Mouse (Mus musculus): Measurements from ENCODE around the gene Nipsnap1. TPM values are rescaled to one million over a fixed set of nuclear protein-coding genes. Genes with fewer than 3 reads are reported as not detected.
A peak's percentile ranks its signal among the peaks of the same experiment; 100 is the strongest.

Nipsnap1 gene
- polyA plus RNA-seq, 1 experiment from 2014 or later: 99.6 TPM

DNA sequence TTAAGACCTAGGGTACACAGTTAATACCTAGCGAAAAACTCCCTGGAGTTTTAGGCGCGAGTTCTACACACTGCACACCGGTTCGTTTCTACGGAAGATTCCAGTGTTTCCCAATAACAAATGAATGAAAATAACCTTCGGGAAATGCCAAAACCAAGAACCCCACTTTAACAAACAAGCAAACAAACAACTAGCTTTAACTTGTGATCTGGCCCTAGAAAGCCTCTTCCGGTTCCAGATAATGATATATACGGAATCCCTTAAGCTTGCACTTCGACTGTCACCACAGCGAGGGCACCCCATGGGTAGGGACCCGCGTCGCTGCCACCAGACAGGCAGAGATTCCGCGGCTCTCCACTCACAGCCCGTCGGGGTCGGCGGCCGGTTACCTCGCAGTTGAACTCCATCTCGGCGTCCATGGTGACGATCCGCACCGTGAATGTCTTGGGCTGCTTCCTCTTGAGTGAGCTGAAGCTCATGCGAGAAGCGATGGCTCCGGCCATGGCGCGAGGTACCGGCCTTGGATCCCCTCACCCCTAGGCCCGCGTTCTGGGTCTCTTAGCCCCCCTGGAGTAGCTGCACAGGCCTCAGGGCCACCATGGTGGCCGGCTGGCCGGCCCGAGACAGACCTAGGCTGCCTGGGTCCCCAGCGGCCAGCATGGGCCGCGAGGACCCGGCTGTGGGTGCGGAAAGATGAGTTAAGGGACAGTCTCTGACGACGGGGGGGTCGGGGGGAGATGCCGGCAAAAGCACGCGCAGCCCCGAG lies 25.1 kb upstream of the Nipsnap1 start:
- Histone ChIP-seq H3K4me2 (replicated peaks) (peak overlapping the region; percentile 68), H3K9me3 (no peaks in the 10 kb centered on the region), H3K4me3 (replicated peaks) (peak overlapping the region; percentile 100), H3K4me1 (replicated peaks) (peaks cover 3% of the 10 kb centered on the region; the same call in 1 of the 2 replicates), H3K9ac (peak overlapping the region; percentile 95), H3K27ac (peak overlapping the region; percentile 85), H3K27me3 (replicated peaks) (no peaks in the 10 kb centered on the region), H3K36me3 (no peaks in the 10 kb centered on the region)
- under 1% methylated on average over 50 of the region's 50 CpGs for WGBS
- peak; percentile 56 for ATAC-seq

GRCm38 (mm10) chr11:4849258-4849943 lies 24.4 kb upstream of the Nipsnap1 start, which contains the start of gene Nf2:
Gene Nf2, minus strand, starts transcription at chr11:4849536.
- Histone ChIP-seq H3K9me3 (no peaks in the 10 kb centered on the region), H3K4me3 (replicated peaks) (peak within 1 kb of the TSS; percentile 100), H3K27ac (peak within 1 kb of the TSS; percentile 85), H3K4me1 (replicated peaks) (peaks cover 3% of the 10 kb centered on the region; the same call in 1 of the 2 replicates), H3K4me2 (replicated peaks) (peak within 1 kb of the TSS; percentile 68), H3K9ac (peak within 1 kb of the TSS; percentile 95), H3K36me3 (no peaks in the 10 kb centered on the region), H3K27me3 (replicated peaks) (no peaks in the 10 kb centered on the region)
- whole genome bisulfite sequencing: under 1% methylated on average over 60 of the region's 60 CpGs
- ATAC-seq: peak; percentile 100

DNA sequence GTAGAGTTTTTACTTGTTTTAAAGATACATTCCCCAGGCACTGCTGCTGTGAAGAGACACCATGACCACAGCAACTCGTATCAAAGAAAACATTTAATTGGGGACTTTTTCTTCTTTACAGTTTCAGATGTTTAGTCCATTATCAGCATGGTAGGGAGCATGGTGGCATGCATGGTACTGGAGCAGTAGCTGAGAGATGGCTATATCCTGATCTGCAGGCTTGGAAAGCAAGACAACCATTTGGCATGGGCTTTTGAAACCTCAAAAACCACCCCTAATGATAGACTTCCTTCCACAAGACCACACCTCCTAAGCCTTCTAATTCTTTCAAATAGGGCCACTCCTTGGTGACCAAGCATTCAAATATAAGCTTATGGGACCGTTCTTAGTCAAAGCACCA lies 23.3 kb upstream of the Nipsnap1 start:
- no peak overlapping the region for H3K4me2 ChIP-seq (replicated peaks)
- H3K9ac ChIP-seq: no peak overlapping the region
- H3K36me3 ChIP-seq: no peaks in the 10 kb centered on the region
- H3K27me3 ChIP-seq (replicated peaks): no peaks in the 10 kb centered on the region
- WGBS: 93% methylated on average over 2 of the region's 2 CpGs
- H3K4me1 ChIP-seq (replicated peaks): peaks cover 3% of the 10 kb centered on the region; the same call in 1 of the 2 replicates
- H3K9me3 ChIP-seq: no peaks in the 10 kb centered on the region
- no peak for ATAC-seq
- H3K27ac ChIP-seq: no peak overlapping the region
- H3K4me3 ChIP-seq (replicated peaks): no peak overlapping the region

GRCm38 (mm10) chr11:4853021-4853420 lies 20.7 kb upstream of the Nipsnap1 start:
- Histone ChIP-seq H3K9ac (no peak overlapping the region), H3K4me3 (replicated peaks) (no peak overlapping the region), H3K9me3 (no peaks in the 10 kb centered on the region), H3K36me3 (no peaks in the 10 kb centered on the region), H3K27me3 (replicated peaks) (no peaks in the 10 kb centered on the region), H3K4me2 (replicated peaks) (no peak overlapping the region), H3K4me1 (replicated peaks) (0 out of 2 replicates have a peak, but pooled peaks cover 1% of the 10 kb centered on the region), H3K27ac (no peak overlapping the region)
- no peak for ATAC-seq

DNA sequence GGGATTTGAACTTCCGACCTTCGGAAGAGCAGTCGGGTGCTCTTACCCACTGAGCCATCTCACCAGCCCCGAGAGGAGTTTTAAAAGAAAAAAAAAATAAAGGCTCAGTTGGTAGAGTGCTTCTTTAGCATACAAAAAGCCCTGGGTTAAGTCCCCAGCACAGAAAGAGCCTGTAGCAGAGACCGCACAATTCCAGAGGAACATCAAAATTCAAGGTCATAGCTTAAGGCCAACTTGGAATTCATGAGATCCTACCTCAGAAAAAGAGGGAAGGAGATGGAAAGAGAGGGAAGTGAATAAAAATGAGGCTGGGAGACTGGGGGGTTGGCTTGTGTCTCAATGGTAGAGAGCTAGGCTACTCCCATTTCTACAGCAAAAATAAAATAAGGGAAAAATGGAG lies 19.6 kb upstream of the Nipsnap1 start:
- no peak overlapping the region for H3K9ac ChIP-seq
- ATAC-seq: no peak
- no peak overlapping the region for H3K27ac ChIP-seq
- H3K27me3 ChIP-seq (replicated peaks): no peaks in the 10 kb centered on the region
- no peak overlapping the region for H3K4me2 ChIP-seq (replicated peaks)
- H3K9me3 ChIP-seq: no peaks in the 10 kb centered on the region
- no peaks in the 10 kb centered on the region for H3K36me3 ChIP-seq
- H3K4me3 ChIP-seq (replicated peaks): no peak overlapping the region
- 95% methylated on average over 5 of the region's 5 CpGs for WGBS
- H3K4me1 ChIP-seq (replicated peaks): no peaks in the 10 kb centered on the region

DNA sequence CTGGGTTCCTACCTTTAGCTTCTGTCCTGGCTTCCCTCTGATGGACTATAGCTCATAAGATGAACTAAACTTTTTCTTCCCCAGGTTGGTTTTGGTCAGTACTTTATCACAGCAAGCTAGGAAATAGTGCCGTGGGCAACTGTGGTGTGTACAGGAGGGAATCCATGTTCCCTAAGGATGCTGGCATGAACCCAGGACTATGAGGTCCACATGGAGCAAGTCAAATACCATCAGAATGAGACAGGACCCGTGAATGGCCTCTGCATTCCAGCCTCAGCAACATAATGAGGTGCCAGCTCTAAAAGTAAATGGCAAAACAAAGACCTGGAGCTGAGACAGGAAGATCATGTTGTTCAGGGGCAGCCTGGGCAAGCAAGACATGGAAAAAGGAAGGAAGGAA lies 15.3 kb upstream of the Nipsnap1 start:
- WGBS: 50% methylated on average over 2 of the region's 2 CpGs
- H3K4me3 ChIP-seq (replicated peaks): no peak overlapping the region
- H3K4me1 ChIP-seq (replicated peaks): no peaks in the 10 kb centered on the region
- no peak overlapping the region for H3K4me2 ChIP-seq (replicated peaks)
- no peak overlapping the region for H3K9ac ChIP-seq
- ATAC-seq: no peak
- no peak overlapping the region for H3K27ac ChIP-seq
- no peaks in the 10 kb centered on the region for H3K27me3 ChIP-seq (replicated peaks)
- H3K9me3 ChIP-seq: no peaks in the 10 kb centered on the region
- H3K36me3 ChIP-seq: no peaks in the 10 kb centered on the region

DNA sequence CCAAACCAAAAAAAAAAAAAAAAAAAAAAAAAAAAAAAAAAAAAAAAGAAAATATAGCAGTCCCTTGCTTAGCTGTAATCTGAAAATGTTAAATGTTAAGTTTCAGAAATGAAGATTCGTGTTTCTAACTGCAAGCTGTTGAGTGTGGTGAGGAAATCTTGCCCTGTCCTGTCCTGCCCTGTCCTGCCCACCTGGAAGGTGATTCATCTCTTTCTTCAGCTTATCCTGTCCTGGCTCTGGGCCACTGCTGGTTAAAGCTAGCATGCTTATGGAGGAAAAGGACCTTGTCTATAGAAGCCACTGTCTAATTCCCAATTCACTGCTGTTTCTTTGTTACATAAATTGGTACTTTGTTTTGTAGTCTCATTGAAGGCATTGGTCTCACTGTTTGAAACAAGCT lies 12.8 kb upstream of the Nipsnap1 start:
- Histone ChIP-seq H3K9ac (no peak overlapping the region), H3K27ac (no peak overlapping the region), H3K4me2 (replicated peaks) (no peak overlapping the region), H3K4me3 (replicated peaks) (no peak overlapping the region), H3K27me3 (replicated peaks) (no peaks in the 10 kb centered on the region), H3K36me3 (no peaks in the 10 kb centered on the region), H3K9me3 (no peaks in the 10 kb centered on the region), H3K4me1 (replicated peaks) (no peaks in the 10 kb centered on the region)
- no peak for ATAC-seq
- WGBS: 63% methylated on average over 1 of the region's 1 CpGs

DNA sequence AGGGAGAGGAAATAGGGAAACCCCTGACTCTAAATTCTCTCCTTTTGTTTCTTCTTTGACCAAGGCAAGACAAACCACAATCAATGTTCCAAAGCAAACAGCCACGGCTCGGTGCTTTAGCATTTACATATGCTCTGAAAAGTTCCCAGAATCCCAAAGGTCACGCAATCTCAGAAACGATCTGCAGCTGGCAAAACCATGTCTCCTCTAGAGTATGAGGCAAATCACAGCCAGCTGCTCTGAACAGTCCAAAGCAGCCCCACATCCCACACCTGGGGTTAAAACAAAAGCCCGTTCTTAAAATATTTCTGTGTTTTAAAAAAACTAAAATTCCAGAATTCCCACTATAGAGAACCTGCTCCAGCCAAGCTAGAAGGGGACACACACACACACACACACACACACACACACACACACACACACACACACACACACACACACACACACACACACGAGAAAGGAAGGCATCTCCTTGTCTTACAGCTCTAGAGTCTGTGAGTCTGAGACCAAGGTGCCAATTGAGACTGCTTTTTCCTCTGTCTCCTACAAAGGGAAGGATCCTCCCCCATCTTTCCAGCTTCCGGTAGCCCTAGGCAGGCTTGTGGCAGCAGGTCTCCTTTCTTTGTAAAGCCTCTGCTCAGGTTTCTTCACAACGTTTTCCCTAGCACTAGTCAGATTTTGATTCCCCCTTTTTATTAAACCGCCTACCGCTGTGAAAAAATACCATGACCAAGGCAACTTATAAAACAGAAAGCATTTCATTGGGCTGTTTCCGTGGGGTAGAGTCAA lies 11.7 kb upstream of the Nipsnap1 start:
- no peaks in the 10 kb centered on the region for H3K27me3 ChIP-seq (replicated peaks)
- no peaks in the 10 kb centered on the region for H3K9me3 ChIP-seq
- no peak overlapping the region for H3K4me3 ChIP-seq (replicated peaks)
- H3K9ac ChIP-seq: no peak overlapping the region
- no peak for ATAC-seq
- 50% methylated on average over 11 of the region's 11 CpGs for WGBS
- no peaks in the 10 kb centered on the region for H3K4me1 ChIP-seq (replicated peaks)
- no peak overlapping the region for H3K27ac ChIP-seq
- H3K36me3 ChIP-seq: no peaks in the 10 kb centered on the region
- H3K4me2 ChIP-seq (replicated peaks): no peak overlapping the region

DNA sequence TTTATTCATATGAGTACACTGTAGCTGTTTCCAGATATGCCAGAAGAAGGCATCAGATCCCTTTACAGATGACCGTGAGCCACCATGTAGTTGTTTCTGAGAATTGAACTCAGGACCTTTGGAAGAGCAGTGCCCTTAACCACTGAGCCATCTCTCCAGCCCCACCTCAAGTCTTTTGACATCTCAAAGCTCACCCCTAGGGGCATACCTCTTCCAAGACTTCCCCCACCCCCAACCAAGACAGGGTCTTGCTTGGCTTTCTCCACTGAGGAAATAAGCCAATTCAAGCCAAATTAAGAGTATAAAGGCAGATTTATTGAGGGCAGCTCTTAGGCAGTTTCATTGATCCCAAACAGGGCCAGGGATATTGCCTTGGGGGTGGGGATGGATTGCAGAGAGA lies 11.0 kb upstream of the Nipsnap1 start:
- no peak overlapping the region for H3K27ac ChIP-seq
- no peaks in the 10 kb centered on the region for H3K27me3 ChIP-seq (replicated peaks)
- H3K4me1 ChIP-seq (replicated peaks): no peaks in the 10 kb centered on the region
- H3K9me3 ChIP-seq: no peaks in the 10 kb centered on the region
- no peaks in the 10 kb centered on the region for H3K36me3 ChIP-seq
- H3K4me2 ChIP-seq (replicated peaks): no peak overlapping the region
- no peak overlapping the region for H3K4me3 ChIP-seq (replicated peaks)
- ATAC-seq: no peak
- 88% methylated on average over 1 of the region's 1 CpGs for WGBS
- H3K9ac ChIP-seq: no peak overlapping the region

DNA sequence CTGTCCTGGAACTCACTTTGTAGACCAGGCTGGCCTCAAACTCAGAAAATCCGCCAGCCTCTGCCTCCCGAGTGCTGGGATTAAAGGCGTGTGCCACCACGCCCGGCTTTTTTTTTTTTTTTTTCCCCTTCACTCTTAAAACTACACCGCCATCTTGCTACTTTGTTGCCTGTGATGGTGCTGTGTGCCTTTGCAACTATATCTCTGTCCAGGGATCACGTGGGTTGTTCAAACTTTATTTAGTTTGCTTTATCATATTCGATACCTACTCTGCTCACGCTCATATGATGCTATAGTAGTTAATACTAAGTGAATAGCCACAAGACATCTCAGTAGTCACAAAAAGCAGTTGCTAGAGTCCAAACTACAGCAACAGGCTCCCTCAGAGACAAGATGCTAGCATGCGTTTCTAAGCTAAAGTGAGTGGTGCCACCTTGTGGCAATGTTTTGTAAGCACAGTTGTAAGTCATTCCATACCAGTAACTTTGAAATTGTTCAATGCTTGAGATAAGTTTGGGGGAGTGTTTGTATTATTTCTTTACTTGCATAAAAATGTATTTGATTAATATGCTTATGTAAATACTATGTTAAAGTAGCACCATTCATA lies 8.0 kb upstream of the Nipsnap1 start:
- Histone ChIP-seq H3K9me3 (no peaks in the 10 kb centered on the region), H3K4me2 (replicated peaks) (no peak overlapping the region), H3K4me1 (replicated peaks) (no peaks in the 10 kb centered on the region), H3K27ac (no peak overlapping the region), H3K36me3 (no peaks in the 10 kb centered on the region), H3K27me3 (replicated peaks) (no peaks in the 10 kb centered on the region), H3K9ac (no peak overlapping the region), H3K4me3 (replicated peaks) (no peak overlapping the region)
- 29% methylated on average over 10 of the region's 10 CpGs for WGBS
- no peak for ATAC-seq

- H3K4me1 ChIP-seq (replicated peaks): peaks cover 14% of the 10 kb centered on the region; the same call in 1 of the 2 replicates
- 5% methylated on average over 10 of the region's 10 CpGs for WGBS
- no peaks in the 10 kb centered on the region for H3K9me3 ChIP-seq
- no peaks in the 10 kb centered on the region for H3K27me3 ChIP-seq (replicated peaks)
- H3K9ac ChIP-seq: peak overlapping the region; percentile 56
- H3K27ac ChIP-seq: peak overlapping the region; percentile 44
- ATAC-seq: peak; percentile 85
- H3K4me2 ChIP-seq (replicated peaks): peak overlapping the region; percentile 84
- no peaks in the 10 kb centered on the region for H3K36me3 ChIP-seq
- H3K4me3 ChIP-seq (replicated peaks): peak overlapping the region; percentile 66
Measured at GRCm38 (mm10) chr11:4874551-4874950, 800 bp downstream of the Nipsnap1 start.

DNA sequence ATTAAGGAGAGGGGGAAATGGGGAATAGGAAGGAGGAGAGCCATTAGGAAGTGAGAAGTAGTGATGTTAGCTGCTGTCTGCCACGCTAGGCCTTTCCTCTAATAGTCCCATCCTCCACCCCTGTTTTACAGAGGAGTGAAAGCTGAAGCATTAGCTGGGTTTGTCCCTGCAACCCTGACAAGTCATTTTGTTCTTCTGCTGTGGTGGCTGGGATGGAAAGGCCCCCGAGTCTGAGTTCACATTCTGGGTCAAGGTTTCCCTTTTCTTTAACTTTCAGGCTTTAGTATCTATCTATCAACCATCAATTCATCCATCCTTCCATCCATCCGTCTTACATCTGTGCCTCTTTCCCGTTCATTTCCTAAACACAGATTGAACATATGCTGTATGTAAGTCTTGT lies 7.3 kb downstream of the Nipsnap1 start:
- Histone ChIP-seq H3K9me3 (no peaks in the 10 kb centered on the region), H3K27ac (no peak overlapping the region), H3K27me3 (replicated peaks) (no peaks in the 10 kb centered on the region), H3K4me3 (replicated peaks) (no peak overlapping the region), H3K9ac (no peak overlapping the region), H3K4me2 (replicated peaks) (no peak overlapping the region), H3K4me1 (replicated peaks) (peaks cover 11% of the 10 kb centered on the region; the same call in 1 of the 2 replicates), H3K36me3 (no peaks in the 10 kb centered on the region)
- ATAC-seq: no peak
- WGBS: 83% methylated on average over 4 of the region's 4 CpGs

Data from intestine, embryonic 15.5 days (tissue).